In the genomic region with DNA sequence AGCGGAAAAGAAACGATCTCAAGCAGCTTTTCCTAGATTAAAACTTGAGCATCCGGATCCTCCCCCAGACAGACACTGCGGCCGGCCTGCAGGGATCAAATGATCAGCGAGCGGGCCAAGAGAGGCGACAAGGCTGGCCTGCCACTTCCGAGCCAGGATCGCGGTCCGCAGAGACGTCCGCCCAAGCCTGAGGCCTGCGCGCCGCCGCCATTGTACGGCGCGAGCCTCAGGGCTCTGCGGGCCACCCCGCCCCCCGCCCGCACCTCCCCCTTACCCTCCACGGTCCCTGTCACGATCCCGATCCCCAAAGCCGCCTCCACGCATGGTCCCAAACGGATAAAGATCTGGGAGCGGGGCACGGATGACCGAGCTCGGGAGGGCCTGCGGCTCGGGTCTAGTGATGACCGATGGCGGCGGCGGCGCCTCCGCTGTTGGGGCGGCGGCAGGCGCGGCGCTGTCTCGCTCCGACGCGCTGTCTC, we compare ENCODE assay signal across 8 mouse cellular contexts. TPM values are rescaled to one million over a fixed set of nuclear protein-coding genes. Genes with fewer than 3 reads are reported as not detected.
DNase-seq lines count a peak whose midpoint lies in the region; ATAC-seq and TF ChIP-seq lines count a peak whose summit lies in the region.

No protein-coding gene starts in this region.

- no peaks in the 10 kb centered on the region for H3K27me3 ChIP-seq in cerebellum, adult 2 months (ENCODE audit: control insufficient read depth, insufficient read depth, low read length)
- H3K27me3 ChIP-seq in hindbrain, embryonic 16.5 days (replicated peaks; ENCODE audit: control insufficient read depth, insufficient read depth, low read length), result no peaks in the 10 kb centered on the region
- peaks cover 5% of the 10 kb centered on the region; the same call in 1 of the 2 replicates for H3K27me3 ChIP-seq in liver, embryonic 11.5 days (replicated peaks; ENCODE audit: control insufficient read depth, insufficient read depth, low read length)
- no peaks in the 10 kb centered on the region for H3K27me3 ChIP-seq in midbrain, embryonic 16.5 days (ENCODE audit: control insufficient read depth, insufficient read depth, low read depth, low read length)

- under 1% methylated on average over 52 of the region's 52 CpGs for WGBS in cerebellum, adult 2 months
- WGBS in hindbrain, embryonic 16.5 days, result under 1% methylated on average over 48 of the region's 52 CpGs
- WGBS in liver, embryonic 11.5 days, result under 1% methylated on average over 52 of the region's 52 CpGs
- under 1% methylated on average over 50 of the region's 52 CpGs for WGBS in midbrain, embryonic 16.5 days

- no peak for TF ChIP-seq POLR2A in cerebellum, adult 2 months (IDR thresholded peaks at IDR 0.05; ENCODE audit: borderline replicate concordance, insufficient read depth, low read length)

- peaks cover 22% of the 10 kb centered on the region for H3K36me3 ChIP-seq in hindbrain, embryonic 16.5 days (ENCODE audit: control insufficient read depth, insufficient read depth, low read length)
- peaks cover 18% of the 10 kb centered on the region for H3K36me3 ChIP-seq in liver, embryonic 11.5 days (ENCODE audit: control insufficient read depth, insufficient read depth, low read length)
- peaks cover 15% of the 10 kb centered on the region for H3K36me3 ChIP-seq in midbrain, embryonic 16.5 days (ENCODE audit: control insufficient read depth, insufficient read depth, low read length)

- H3K4me2 ChIP-seq in hindbrain, embryonic 16.5 days (ENCODE audit: low read length), result peak overlapping the region; percentile 87
- peak overlapping the region; percentile 94 for H3K4me2 ChIP-seq in liver, embryonic 11.5 days
- peak overlapping the region; percentile 89 for H3K4me2 ChIP-seq in midbrain, embryonic 16.5 days (ENCODE audit: low read length)

- peak overlapping the region; percentile 70 for H3K4me3 ChIP-seq in cerebellum, adult 2 months (replicated peaks; ENCODE audit: insufficient read depth, low read depth, low read length)
- H3K4me3 ChIP-seq in hindbrain, embryonic 16.5 days (ENCODE audit: low read length), result peak overlapping the region; percentile 78
- H3K4me3 ChIP-seq in liver, embryonic 11.5 days (ENCODE audit: low read depth, low read length), result peak overlapping the region; percentile 93
- peak overlapping the region; percentile 89 for H3K4me3 ChIP-seq in midbrain, embryonic 16.5 days (ENCODE audit: low read depth, low read length)

- H3K27ac ChIP-seq in cerebellum, adult 2 months (ENCODE audit: insufficient read depth, low read length), result peak overlapping the region; percentile 82
- H3K27ac ChIP-seq in hindbrain, embryonic 16.5 days (ENCODE audit: low read depth, low read length), result peak overlapping the region; percentile 99
- peak overlapping the region; percentile 96 for H3K27ac ChIP-seq in liver, embryonic 11.5 days (ENCODE audit: low read depth, low read length)
- peak overlapping the region; percentile 100 for H3K27ac ChIP-seq in midbrain, embryonic 16.5 days (ENCODE audit: low read length)

- peak; percentile 66 for ATAC-seq in hindbrain, embryonic 16.5 days
- ATAC-seq in liver, embryonic 11.5 days (replicated peaks; ENCODE audit: low FRiP score), result peak; percentile 66
- ATAC-seq in midbrain, embryonic 16.5 days, result peak; percentile 74

- DNase-seq in CD4-positive, CD25-positive, alpha-beta regulatory T cell, adult 2 months (ENCODE audit: low read depth, low spot score), result peak; percentile 74
- peak; percentile 35 for DNase-seq in MEL-GATA-1-ER (ENCODE audit: extremely low read depth, low read depth)
- DNase-seq in cerebellum, adult 2 months, result peak in 1 of 2 experiments; percentile 72
- DNase-seq in gastrocnemius, adult 8-10 months (ENCODE audit: low spot score in 2 of 2), result peak; percentile 62 to 76
- no peak for DNase-seq in liver, embryonic 11.5 days (ENCODE audit: low spot score)
- no peak for DNase-seq in frontal cortex, postnatal 14 days (ENCODE audit: low spot score in 2 of 2)

- no peak for TF ChIP-seq CTCF in cerebellum, adult 2 months (IDR thresholded peaks at IDR 0.05; ENCODE audit: borderline replicate concordance, insufficient read depth, low read depth, low read length)

- peak overlapping the region; percentile 98 for H3K9ac ChIP-seq in hindbrain, embryonic 16.5 days (ENCODE audit: low read depth, low read length)
- H3K9ac ChIP-seq in liver, embryonic 11.5 days (ENCODE audit: low read depth, low read length), result peak overlapping the region; percentile 99
- peak overlapping the region; percentile 99 for H3K9ac ChIP-seq in midbrain, embryonic 16.5 days (ENCODE audit: low read depth, low read length)

- H3K9me3 ChIP-seq in hindbrain, embryonic 16.5 days (ENCODE audit: control insufficient read depth, low read length), result no peaks in the 10 kb centered on the region
- no peaks in the 10 kb centered on the region for H3K9me3 ChIP-seq in liver, embryonic 11.5 days (ENCODE audit: control insufficient read depth, low read length)
- no peaks in the 10 kb centered on the region for H3K9me3 ChIP-seq in midbrain, embryonic 16.5 days (replicated peaks; ENCODE audit: control insufficient read depth, low read length, poor library complexity, severe bottlenecking)

- no peaks in the 10 kb centered on the region; the same call in 1 of the 2 replicates for H3K4me1 ChIP-seq in cerebellum, adult 2 months (ENCODE audit: control insufficient read depth, insufficient read depth, low read length)
- peaks cover 22% of the 10 kb centered on the region for H3K4me1 ChIP-seq in hindbrain, embryonic 16.5 days (ENCODE audit: control insufficient read depth, insufficient read depth, low read depth, low read length)
- H3K4me1 ChIP-seq in liver, embryonic 11.5 days (replicated peaks; ENCODE audit: control insufficient read depth, insufficient read depth, low read length), result peaks cover 17% of the 10 kb centered on the region
- peaks cover 27% of the 10 kb centered on the region for H3K4me1 ChIP-seq in midbrain, embryonic 16.5 days (ENCODE audit: control insufficient read depth, insufficient read depth, low read length)

RNA-seq across cellular contexts. Expression of a gene that starts 0.6 kb away (rescaled TPM):
- polyA plus RNA-seq in cerebellum, adult 2 months (2012; rRNA removed), result 414 and 429 TPM in 2 replicates
- total RNA-seq in gastrocnemius, adult 8-10 months (2022), result 10 to 100 TPM; 40.2 to 59.7 (median 49.7) TPM
- 42.9 and 44.6 TPM in 2 replicates for polyA plus RNA-seq in hindbrain, embryonic 16.5 days (2015; fragmentation: Nextera tagmentation; extraction: Ambion mirVana)
- polyA plus RNA-seq in liver, embryonic 11.5 days (2014; fragmentation: Nextera tagmentation; extraction: Ambion mirVana), result 49.9 and 54.2 TPM in 2 replicates
- polyA plus RNA-seq in midbrain, embryonic 16.5 days (2015; fragmentation: Nextera tagmentation; extraction: Ambion mirVana), result 49.8 and 56.8 TPM in 2 replicates

RNA-seq across cellular contexts. Expression of a gene that starts 29.7 kb away (rescaled TPM):
- polyA plus RNA-seq in cerebellum, adult 2 months (2012; rRNA removed), result 1.7 and 2.5 TPM in 2 replicates
- 1 to 10 TPM in 2 of 4 experiments, under 1 TPM in 2; 0.80 to 1.2 (median 1.0) TPM for total RNA-seq in gastrocnemius, adult 8-10 months (2022)
- polyA plus RNA-seq in hindbrain, embryonic 16.5 days (2015; fragmentation: Nextera tagmentation; extraction: Ambion mirVana), result 11.6 and 14.2 TPM in 2 replicates
- polyA plus RNA-seq in liver, embryonic 11.5 days (2014; fragmentation: Nextera tagmentation; extraction: Ambion mirVana), result 9.0 and 10.8 TPM in 2 replicates
- polyA plus RNA-seq in midbrain, embryonic 16.5 days (2015; fragmentation: Nextera tagmentation; extraction: Ambion mirVana), result 7.5 and 9.3 TPM in 2 replicates

RNA-seq across cellular contexts. Expression of a gene that starts 40.9 kb away (rescaled TPM):
- 0.82 and 1.5 TPM in 2 replicates for polyA plus RNA-seq in cerebellum, adult 2 months (2012; rRNA removed)
- under 1 TPM in 1 of 4 experiments, not detected in 3; 0.19 TPM for total RNA-seq in gastrocnemius, adult 8-10 months (2022)
- 0.09 TPM in 1 of 2 replicates, not detected in the other for polyA plus RNA-seq in hindbrain, embryonic 16.5 days (2015; fragmentation: Nextera tagmentation; extraction: Ambion mirVana)
- polyA plus RNA-seq in liver, embryonic 11.5 days (2014; fragmentation: Nextera tagmentation; extraction: Ambion mirVana), result not detected in 2 replicates
- polyA plus RNA-seq in midbrain, embryonic 16.5 days (2015; fragmentation: Nextera tagmentation; extraction: Ambion mirVana), result not detected in 2 replicates

RNA-seq across cellular contexts. Expression of a gene that starts 58.9 kb away (rescaled TPM):
- polyA plus RNA-seq in cerebellum, adult 2 months (2012; rRNA removed), result 1.2 and 1.4 TPM in 2 replicates
- total RNA-seq in gastrocnemius, adult 8-10 months (2022), result not detected
- polyA plus RNA-seq in hindbrain, embryonic 16.5 days (2015; fragmentation: Nextera tagmentation; extraction: Ambion mirVana), result 0.99 and 1.3 TPM in 2 replicates
- polyA plus RNA-seq in liver, embryonic 11.5 days (2014; fragmentation: Nextera tagmentation; extraction: Ambion mirVana), result 0.88 and 0.94 TPM in 2 replicates
- 0.51 and 0.77 TPM in 2 replicates for polyA plus RNA-seq in midbrain, embryonic 16.5 days (2015; fragmentation: Nextera tagmentation; extraction: Ambion mirVana)

Comparison
In these comparisons a context has a peak if more than half of its experiments do, and no peak if none do; other contexts are left out.
1. DNase-seq: peak in CD4-positive, CD25-positive, alpha-beta regulatory T cell, adult 2 months (single experiment), MEL-GATA-1-ER (single experiment) and gastrocnemius, adult 8-10 months (2 of 2); none in liver, embryonic 11.5 days (single experiment) and frontal cortex, postnatal 14 days (0 of 2).
2. Peak in every context shown above with its lines, with median percentiles within 50 percentile points of each other: H3K27ac ChIP-seq, H3K4me3 ChIP-seq, ATAC-seq, H3K4me2 ChIP-seq and H3K9ac ChIP-seq.